8 mouse cellular contexts compared by ENCODE assay signal in genomic region chr14:19976421-19977270, GRCm38 (mm10). TPM values are rescaled to one million over a fixed set of nuclear protein-coding genes. Genes with fewer than 3 reads are reported as not detected.
A peak's percentile ranks its signal among the peaks of the same experiment; 100 is the strongest.
DNase-seq lines count a peak whose midpoint lies in the region; ATAC-seq and TF ChIP-seq lines count a peak whose summit lies in the region.

No protein-coding gene starts in this region.

- TF ChIP-seq EP300 in stomach, postnatal 0 days (optimal IDR thresholded peaks at IDR 0.05): no peak

- under 1% methylated on average over 24 of the region's 24 CpGs for WGBS in forebrain, embryonic 10.5 days
- under 1% methylated on average over 24 of the region's 24 CpGs for WGBS in heart, embryonic 15.5 days
- under 1% methylated on average over 24 of the region's 24 CpGs for WGBS in liver, embryonic 16.5 days (ENCODE audit: insufficient replicate concordance)
- WGBS in stomach, postnatal 0 days: 3% methylated on average over 21 of the region's 24 CpGs

- no peak for TF ChIP-seq POLR2A in bone marrow macrophage, adult 2 months (IDR thresholded peaks at IDR 0.05; ENCODE audit: borderline replicate concordance, low read depth, low read length)

- no peaks in the 10 kb centered on the region for H3K27me3 ChIP-seq in E14TG2a.4 (ENCODE audit: insufficient read depth, low read length)
- H3K27me3 ChIP-seq in forebrain, embryonic 10.5 days (ENCODE audit: poor library complexity, severe bottlenecking): no peaks in the 10 kb centered on the region
- no peaks in the 10 kb centered on the region for H3K27me3 ChIP-seq in heart, embryonic 15.5 days
- peaks cover 20% of the 10 kb centered on the region for H3K27me3 ChIP-seq in liver, embryonic 16.5 days (ENCODE audit: control insufficient read depth, insufficient read depth, low read depth, low read length)
- no peaks in the 10 kb centered on the region for H3K27me3 ChIP-seq in stomach, postnatal 0 days (ENCODE audit: control insufficient read depth, insufficient read depth, low read length)

- peak overlapping the region; percentile 71 for H3K9ac ChIP-seq in heart, embryonic 15.5 days
- H3K9ac ChIP-seq in liver, embryonic 16.5 days (ENCODE audit: low read depth, low read length): peak overlapping the region; percentile 16; the same call in 1 of the 2 replicates
- peak overlapping the region; percentile 41; the same call in 1 of the 2 replicates for H3K9ac ChIP-seq in stomach, postnatal 0 days (ENCODE audit: low read length)

- H3K4me1 ChIP-seq in E14TG2a.4 (replicated peaks; ENCODE audit: low read depth, low read length): peaks cover 49% of the 10 kb centered on the region
- peaks cover 41% of the 10 kb centered on the region for H3K4me1 ChIP-seq in bone marrow macrophage, adult 2 months (ENCODE audit: control insufficient read depth, insufficient read depth, low read length)
- H3K4me1 ChIP-seq in forebrain, embryonic 10.5 days: peaks cover 63% of the 10 kb centered on the region
- H3K4me1 ChIP-seq in heart, embryonic 15.5 days (replicated peaks): peaks cover 20% of the 10 kb centered on the region
- peaks cover 4% of the 10 kb centered on the region for H3K4me1 ChIP-seq in liver, embryonic 16.5 days (ENCODE audit: control insufficient read depth, low read depth, low read length)
- no peaks in the 10 kb centered on the region for H3K4me1 ChIP-seq in stomach, postnatal 0 days (replicated peaks; ENCODE audit: control insufficient read depth, insufficient read depth)

- peak overlapping the region; percentile 88 for H3K4me2 ChIP-seq in heart, embryonic 15.5 days
- peak overlapping the region; percentile 50 for H3K4me2 ChIP-seq in liver, embryonic 16.5 days (ENCODE audit: low read depth, low read length)
- H3K4me2 ChIP-seq in stomach, postnatal 0 days (replicated peaks; ENCODE audit: low read depth): peak overlapping the region; percentile 57

- ATAC-seq in heart, embryonic 15.5 days (replicated peaks; ENCODE audit: insufficient number of reproducible peaks, insufficient read depth, low FRiP score, low read depth): peak; percentile 92
- peak; percentile 89 for ATAC-seq in liver, embryonic 16.5 days (ENCODE audit: low read depth)
- peak; percentile 95 for ATAC-seq in stomach, postnatal 0 days (ENCODE audit: low FRiP score, low TSS enrichment)

- DNase-seq in forebrain, embryonic 10.5 days (ENCODE audit: extremely low spot score, low spot score): peak; percentile 88
- DNase-seq in kidney, postnatal 10 days: peak; percentile 90
- peak; percentile 85 for DNase-seq in neural tube, embryonic 10.5 days (ENCODE audit: extremely low spot score, low spot score)
- peak; percentile 84 for DNase-seq in stomach, postnatal 0 days (ENCODE audit: low spot score)

- peak overlapping the region; percentile 90 for H3K27ac ChIP-seq in bone marrow macrophage, adult 2 months (ENCODE audit: insufficient read depth, low read depth, low read length)
- H3K27ac ChIP-seq in forebrain, embryonic 10.5 days: peak overlapping the region; percentile 92
- peak overlapping the region; percentile 80 for H3K27ac ChIP-seq in heart, embryonic 15.5 days
- H3K27ac ChIP-seq in liver, embryonic 16.5 days (ENCODE audit: low read length): peak overlapping the region; percentile 44; the same call in 1 of the 2 replicates
- H3K27ac ChIP-seq in stomach, postnatal 0 days (replicated peaks): peak overlapping the region; percentile 31

- H3K4me3 ChIP-seq in E14TG2a.4 (replicated peaks; ENCODE audit: low read length): peak overlapping the region; percentile 78
- H3K4me3 ChIP-seq in bone marrow macrophage, adult 2 months (ENCODE audit: insufficient read depth, low read length): peak overlapping the region; percentile 74
- H3K4me3 ChIP-seq in forebrain, embryonic 10.5 days: peak overlapping the region; percentile 63
- H3K4me3 ChIP-seq in heart, embryonic 15.5 days: peak overlapping the region; percentile 59
- peak overlapping the region; percentile 51 for H3K4me3 ChIP-seq in liver, embryonic 16.5 days (ENCODE audit: low read depth, low read length)
- H3K4me3 ChIP-seq in stomach, postnatal 0 days (ENCODE audit: low read depth, low read length): peak overlapping the region; percentile 33

- H3K9me3 ChIP-seq in E14TG2a.4 (ENCODE audit: low read length): no peaks in the 10 kb centered on the region
- H3K9me3 ChIP-seq in forebrain, embryonic 10.5 days: no peaks in the 10 kb centered on the region
- no peaks in the 10 kb centered on the region for H3K9me3 ChIP-seq in heart, embryonic 15.5 days (replicated peaks)
- no peaks in the 10 kb centered on the region for H3K9me3 ChIP-seq in liver, embryonic 16.5 days (replicated peaks; ENCODE audit: control insufficient read depth, low read length)
- no peaks in the 10 kb centered on the region for H3K9me3 ChIP-seq in stomach, postnatal 0 days (ENCODE audit: control insufficient read depth, low read length)

- no peaks in the 10 kb centered on the region for H3K36me3 ChIP-seq in E14TG2a.4 (ENCODE audit: insufficient read depth, low read length)
- H3K36me3 ChIP-seq in forebrain, embryonic 10.5 days (replicated peaks): no peaks in the 10 kb centered on the region; the same call in 1 of the 2 replicates
- H3K36me3 ChIP-seq in heart, embryonic 15.5 days: no peaks in the 10 kb centered on the region
- no peaks in the 10 kb centered on the region for H3K36me3 ChIP-seq in liver, embryonic 16.5 days (ENCODE audit: control insufficient read depth, insufficient read depth)
- H3K36me3 ChIP-seq in stomach, postnatal 0 days (ENCODE audit: control insufficient read depth, insufficient read depth, low read length): no peaks in the 10 kb centered on the region

- no peak for TF ChIP-seq CTCF in E14TG2a.4 (conservative IDR thresholded peaks at IDR 0.05; ENCODE audit: low read length)
- no peak for TF ChIP-seq CTCF in bone marrow macrophage, adult 2 months (IDR thresholded peaks at IDR 0.05; ENCODE audit: low read depth, low read length)
- TF ChIP-seq CTCF in stomach, postnatal 0 days (IDR thresholded peaks at IDR 0.05; ENCODE audit: low read depth): peak; percentile 71

RNA-seq across cellular contexts. Expression of gene Gng2, which starts 0.8 kb away (rescaled TPM):
- polyA plus RNA-seq in bone marrow macrophage, adult 2 months (2012; ENCODE audit: insufficient read depth, insufficient read length, missing spikeins): 210 and 216 TPM in 2 replicates
- polyA plus RNA-seq in forebrain, embryonic 10.5 days (2016; fragmentation: Nextera tagmentation; extraction: Ambion mirVana): 81.0 and 86.1 TPM in 2 replicates
- polyA plus RNA-seq in heart, embryonic 15.5 days (2015; fragmentation: Nextera tagmentation; extraction: Ambion mirVana): 53.4 and 54.8 TPM in 2 replicates
- polyA plus RNA-seq in liver, embryonic 16.5 days (2015; fragmentation: Nextera tagmentation; extraction: Ambion mirVana): 9.4 and 11.6 TPM in 2 replicates
- 17.1 and 17.7 TPM in 2 replicates for polyA plus RNA-seq in stomach, postnatal 0 days (2015; fragmentation: Nextera tagmentation; extraction: Ambion mirVana)

Comparison
In these comparisons a context has a peak if more than half of its experiments do, and no peak if none do; other contexts are left out.
1. Peak in every context shown above with its lines: DNase-seq, ATAC-seq, H3K4me3 ChIP-seq and H3K27ac ChIP-seq.
2. H3K27ac ChIP-seq: peak in every context shown above with its lines; median percentile 92 in forebrain, embryonic 10.5 days; 90 in bone marrow macrophage, adult 2 months; 80 in heart, embryonic 15.5 days; 44 in liver, embryonic 16.5 days; 31 in stomach, postnatal 0 days.
3. H3K9ac ChIP-seq: peak in every context shown above with its lines; median percentile 71 in heart, embryonic 15.5 days; 41 in stomach, postnatal 0 days; 16 in liver, embryonic 16.5 days.